Mouse (Mus musculus) G1E (cell line): Measurements from ENCODE around the gene Sdk1. TPM values are rescaled to one million over a fixed set of nuclear protein-coding genes. Genes with fewer than 3 reads are reported as not detected.

Experiments
- ATAC-seq: 2 replicates; pipeline ENCODE4 v1.8.0; 2016; ENCODE audit warnings: mild to moderate bottlenecking; ENCODE audit not compliant: insufficient number of reproducible peaks, poor library complexity, low FRiP score, severe bottlenecking; ENCODE audit errors: extremely low read depth
- DNase-seq: peaks from one replicate; pipeline ENCODE4 v3.0.0; 2012; ENCODE audit warnings: low spot score
- H3K27me3 ChIP-seq: 2 replicates; pipeline ENCODE4 v1.6.1; 2012; ENCODE audit warnings: mild to moderate bottlenecking, low read length, inconsistent platforms; ENCODE audit not compliant: insufficient read depth
- H3K36me3 ChIP-seq: replicated peaks from 2 replicates; pipeline ENCODE3; 2012; ENCODE audit warnings: mild to moderate bottlenecking, inconsistent platforms
- H3K4me1 ChIP-seq: 2 replicates; pipeline ENCODE4 v1.6.1; 2012; ENCODE audit warnings: low read depth, low read length, inconsistent platforms, mixed read lengths; ENCODE audit not compliant: insufficient read depth
- H3K4me3 ChIP-seq: 2 replicates; pipeline ENCODE4 v1.5.1; 2012; ENCODE audit warnings: low read depth, mild to moderate bottlenecking, inconsistent platforms, low read length, moderate library complexity, mixed read lengths
- H3K9me3 ChIP-seq: replicated peaks from 2 replicates; pipeline ENCODE4 v1.6.1; 2012; ENCODE audit warnings: inconsistent platforms
- CTCF ChIP-seq: IDR thresholded peaks from 2 replicates; pipeline ENCODE4 v1.5.1; 2012; ENCODE audit warnings: low read depth, low read length, inconsistent platforms, mixed read lengths
- GATA1 ChIP-seq: IDR thresholded peaks from 2 replicates; pipeline ENCODE4 v1.6.1; 2012; ENCODE audit warnings: borderline replicate concordance, low read length, inconsistent platforms, mixed read lengths
- GATA2 ChIP-seq: IDR thresholded peaks from 2 replicates; pipeline ENCODE4 v1.6.1; 2012; ENCODE audit warnings: low read depth, low read length, inconsistent platforms, borderline replicate concordance
- POLR2AphosphoS5 ChIP-seq: IDR thresholded peaks from 2 replicates; pipeline ENCODE4 v1.6.1; 2012; ENCODE audit warnings: low read depth, low read length, inconsistent platforms; ENCODE audit not compliant: insufficient replicate concordance
- TAL1 ChIP-seq: conservative IDR thresholded peaks from 2 replicates; pipeline ENCODE4 v1.6.1; 2012; ENCODE audit warnings: low read depth, low read length, inconsistent platforms, mixed read lengths
- polyA plus RNA-seq: library from polyadenylated mRNA; stranded (reverse); fragments of >175 nt; gene quantifications from 2 replicates; pipeline ENCODE4 v1.2.3, GENCODE M21; 2012
- total RNA-seq, 2 experiments: library from RNA; stranded (forward) in 1 of 2; stranded (reverse) in 1 of 2; fragments of 200-1000 nt in 1 of 2; fragments of >200 nt in 1 of 2; fragmentation: Nextera tagmentation in 1 of 2; gene quantifications; 2 replicates each; pipeline ENCODE4 v1.2.3; 2014 to 2017

The Sdk1 gene
- total and polyA plus RNA-seq, 3 experiments = 0.27 TPM; not detected in 2

- H3K4me3 ChIP-seq = no peak overlapping the region
- ATAC-seq (no peak), DNase-seq (no peak)
- TF ChIP-seq POLR2AphosphoS5 = no peak
- no peak for TF ChIP-seq GATA2
- TF ChIP-seq CTCF = no peak
- TF ChIP-seq GATA1 = no peak
- no peak for TF ChIP-seq TAL1
- H3K4me1 ChIP-seq = no peaks in the 10 kb centered on the region
- no peaks in the 10 kb centered on the region for H3K36me3 ChIP-seq
- H3K9me3 ChIP-seq = peaks cover 61% of the 10 kb centered on the region
- H3K27me3 ChIP-seq = no peaks in the 10 kb centered on the region
Measured at GRCm38 (mm10) chr5:141689442-141690105, 448.3 kb downstream of the Sdk1 start.

- Histone ChIP-seq H3K4me3 (no peak overlapping the region), H3K4me1 (no peaks in the 10 kb centered on the region), H3K9me3 (peaks cover 77% of the 10 kb centered on the region), H3K27me3 (no peaks in the 10 kb centered on the region), H3K36me3 (no peaks in the 10 kb centered on the region)
- no peak for ATAC-seq
- DNase-seq = no peak
- TF ChIP-seq TAL1 = no peak
- TF ChIP-seq CTCF = no peak
- no peak for TF ChIP-seq GATA1
- TF ChIP-seq GATA2 = no peak
- TF ChIP-seq POLR2AphosphoS5 = no peak
Measured at GRCm38 (mm10) chr5:141691482-141691975, 450.2 kb downstream of the Sdk1 start.

- Histone ChIP-seq H3K36me3 (no peaks in the 10 kb centered on the region), H3K4me3 (no peak overlapping the region), H3K9me3 (peaks cover 78% of the 10 kb centered on the region), H3K27me3 (no peaks in the 10 kb centered on the region), H3K4me1 (no peaks in the 10 kb centered on the region)
- DNase-seq (no peak), ATAC-seq (no peak)
- TF ChIP-seq POLR2AphosphoS5 = no peak
- no peak for TF ChIP-seq GATA1
- no peak for TF ChIP-seq GATA2
- TF ChIP-seq TAL1 = no peak
- TF ChIP-seq CTCF = no peak
Measured at GRCm38 (mm10) chr5:141693716-141694115, 452.4 kb downstream of the Sdk1 start.

DNA sequence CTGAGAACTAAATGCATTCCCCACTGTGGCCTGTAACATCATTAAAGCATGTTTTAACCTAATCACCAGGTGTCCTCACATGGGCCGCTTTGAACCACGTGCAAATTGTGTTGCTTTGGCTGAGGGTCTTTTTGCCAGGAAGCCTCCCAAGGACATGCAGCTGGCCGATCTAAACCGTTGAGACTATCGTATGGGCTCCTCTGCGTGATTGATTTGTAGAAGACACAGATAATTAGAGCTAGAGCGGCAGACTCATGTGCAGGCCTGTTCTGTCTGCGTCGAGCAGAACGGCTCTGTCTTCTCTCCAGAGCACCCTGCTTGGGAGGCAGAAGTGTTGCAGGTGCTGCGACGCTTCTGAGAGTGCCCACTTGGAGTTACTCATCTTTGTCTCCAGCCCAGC lies 453.6 kb downstream of the Sdk1 start:
- peaks cover 71% of the 10 kb centered on the region for H3K9me3 ChIP-seq

DNA sequence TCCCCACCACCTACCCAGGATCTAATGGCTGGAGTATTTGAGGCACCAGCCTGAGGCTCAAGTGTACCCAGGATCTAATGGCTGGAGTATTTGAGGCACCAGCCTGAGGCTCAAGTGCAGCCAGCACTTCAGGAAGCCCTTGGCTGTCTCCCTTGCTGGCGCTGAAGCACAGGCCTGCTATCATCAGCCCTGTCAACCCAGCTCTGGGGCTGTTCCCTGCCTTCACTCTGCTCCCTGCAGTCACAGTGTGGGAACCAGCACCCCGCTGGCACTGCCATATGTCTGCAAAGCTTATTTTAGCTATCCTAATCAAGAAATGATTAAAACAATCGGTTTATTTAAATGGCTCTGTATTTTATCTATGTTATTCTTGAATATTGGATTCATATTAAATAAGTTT lies 457.1 kb downstream of the Sdk1 start:
- Histone ChIP-seq H3K27me3 (no peaks in the 10 kb centered on the region), H3K4me1 (no peaks in the 10 kb centered on the region), H3K36me3 (no peaks in the 10 kb centered on the region), H3K9me3 (peaks cover 62% of the 10 kb centered on the region), H3K4me3 (no peak overlapping the region)
- ATAC-seq = no peak
- no peak for DNase-seq
- TF ChIP-seq POLR2AphosphoS5 (no peak), TAL1 (no peak), GATA2 (no peak), CTCF (no peak), GATA1 (no peak)

More for the DNA sequence above, 453.6 kb downstream of the Sdk1 start:
- ATAC-seq = no peak
- DNase-seq = no peak
- Histone ChIP-seq H3K4me3 (no peak overlapping the region), H3K36me3 (no peaks in the 10 kb centered on the region), H3K27me3 (no peaks in the 10 kb centered on the region), H3K4me1 (no peaks in the 10 kb centered on the region)
- TF ChIP-seq GATA2 (no peak), TAL1 (no peak)

DNA sequence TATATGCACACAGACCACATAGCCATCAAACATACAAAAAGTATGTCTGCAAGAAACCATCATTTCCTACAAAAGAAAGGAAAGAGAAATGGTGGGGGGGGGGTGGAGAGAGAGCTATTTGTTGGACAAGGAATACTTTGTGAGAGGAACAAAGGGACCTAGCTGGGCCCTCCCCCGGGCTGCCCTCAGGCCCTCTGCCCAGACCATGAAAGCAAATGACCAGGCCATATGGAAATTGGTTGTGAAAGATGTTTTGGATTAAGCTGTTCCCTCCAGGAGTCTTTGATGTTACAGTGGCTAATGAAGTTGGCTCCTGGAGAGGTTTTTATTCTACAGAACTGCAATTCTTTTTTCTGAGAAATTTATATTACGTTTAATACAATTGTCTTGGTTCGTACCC lies 479.5 kb downstream of the Sdk1 start:
- no peak overlapping the region for H3K4me3 ChIP-seq
- no peaks in the 10 kb centered on the region for H3K36me3 ChIP-seq
- no peaks in the 10 kb centered on the region for H3K4me1 ChIP-seq
- H3K27me3 ChIP-seq = no peaks in the 10 kb centered on the region
- peaks cover 57% of the 10 kb centered on the region for H3K9me3 ChIP-seq
- ATAC-seq (no peak), DNase-seq (no peak)
- TF ChIP-seq TAL1 = no peak
- no peak for TF ChIP-seq GATA2
- TF ChIP-seq CTCF = no peak

GRCm38 (mm10) chr5:141727968-141728367 lies 486.7 kb downstream of the Sdk1 start:
- TF ChIP-seq CTCF (no peak), GATA2 (no peak), TAL1 (no peak), GATA1 (no peak), POLR2AphosphoS5 (no peak)
- Histone ChIP-seq H3K27me3 (no peaks in the 10 kb centered on the region), H3K9me3 (peaks cover 55% of the 10 kb centered on the region), H3K4me3 (no peak overlapping the region), H3K4me1 (no peaks in the 10 kb centered on the region), H3K36me3 (no peaks in the 10 kb centered on the region)
- no peak for DNase-seq
- ATAC-seq = no peak
